Mouse (Mus musculus): ENCODE results near the gene Zfp467. TPM values are rescaled to one million over a fixed set of nuclear protein-coding genes. Genes with fewer than 3 reads are reported as not detected.

Zfp467 gene
- polyA plus RNA-seq (2015; fragmentation: Nextera tagmentation; extraction: Ambion mirVana): 27.9 and 33.4 TPM in 2 replicates

DNA sequence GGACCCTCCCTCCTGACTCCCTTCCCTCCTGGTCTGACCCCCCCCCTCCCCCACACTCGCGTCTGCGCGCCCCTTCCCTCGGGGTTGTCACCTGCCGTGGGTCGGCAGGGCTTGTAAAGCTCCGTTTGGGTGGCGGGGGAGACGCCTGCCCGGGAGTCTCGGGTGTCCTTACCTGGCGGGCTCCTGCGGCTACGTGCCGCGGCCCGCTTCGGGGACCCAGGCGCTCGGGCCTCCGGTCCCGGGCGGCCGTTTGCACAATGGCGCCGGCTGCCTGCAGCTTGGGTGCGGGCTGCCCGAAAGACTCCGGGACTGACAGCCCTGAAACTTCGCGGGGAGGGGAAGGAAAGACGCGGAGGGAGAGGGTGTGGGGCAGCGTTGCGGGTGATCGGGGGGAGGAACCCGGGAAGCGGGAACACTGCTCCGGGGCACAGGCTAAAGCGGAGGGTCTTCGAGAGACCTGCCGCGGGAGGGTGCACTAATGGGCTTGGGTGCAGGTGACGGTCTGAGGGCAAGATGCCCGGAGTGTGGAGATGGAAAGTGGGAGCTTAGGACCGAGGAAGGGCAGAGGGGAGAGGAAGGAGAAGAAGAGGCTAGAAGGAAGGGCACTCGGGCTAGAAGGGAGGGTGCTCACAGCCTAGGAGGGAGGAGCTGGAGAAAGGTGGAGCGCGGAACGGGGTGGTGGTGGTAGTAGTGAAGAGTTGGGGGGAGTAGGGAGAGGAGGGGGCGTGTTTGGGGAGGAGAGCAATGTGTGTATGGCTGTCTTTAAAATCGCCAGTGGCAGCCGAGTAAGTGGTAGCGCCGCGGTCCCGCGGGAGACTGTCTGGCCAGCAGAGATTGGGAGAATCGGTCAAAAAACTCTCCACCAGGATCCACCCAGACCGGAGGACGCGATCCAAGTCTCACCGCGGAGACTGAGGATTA is at the start of gene Zfp467:
TSS of gene Zfp467 (minus strand) at position 645 of the 921 bp plus-strand sequence.
- ATAC-seq (replicated peaks; ENCODE audit: low FRiP score, low read depth) (peak; percentile 43), DNase-seq (ENCODE audit: low spot score) (peak; percentile 79)
- Histone ChIP-seq H3K9me3 (replicated peaks; ENCODE audit: low read length) (no peaks in the 10 kb centered on the region), H3K36me3 (ENCODE audit: insufficient read depth, low read length) (peaks cover 11% of the 10 kb centered on the region; the same call in 1 of the 2 replicates), H3K9ac (ENCODE audit: low read depth, low read length) (peak within 1 kb of the TSS; percentile 93), H3K27me3 (ENCODE audit: insufficient read depth, low read length) (no peaks in the 10 kb centered on the region), H3K27ac (peak within 1 kb of the TSS; percentile 97), H3K4me1 (replicated peaks; ENCODE audit: insufficient read depth, low read length) (peaks cover 27% of the 10 kb centered on the region), H3K4me3 (replicated peaks; ENCODE audit: low read depth, low read length) (peak within 1 kb of the TSS; percentile 95), H3K4me2 (ENCODE audit: low read length) (peak within 1 kb of the TSS; percentile 74)
- under 1% methylated on average over 65 of the region's 65 CpGs for WGBS
- TF ChIP-seq CTCF (IDR thresholded peaks at IDR 0.05; ENCODE audit: low read depth): no peak

DNA sequence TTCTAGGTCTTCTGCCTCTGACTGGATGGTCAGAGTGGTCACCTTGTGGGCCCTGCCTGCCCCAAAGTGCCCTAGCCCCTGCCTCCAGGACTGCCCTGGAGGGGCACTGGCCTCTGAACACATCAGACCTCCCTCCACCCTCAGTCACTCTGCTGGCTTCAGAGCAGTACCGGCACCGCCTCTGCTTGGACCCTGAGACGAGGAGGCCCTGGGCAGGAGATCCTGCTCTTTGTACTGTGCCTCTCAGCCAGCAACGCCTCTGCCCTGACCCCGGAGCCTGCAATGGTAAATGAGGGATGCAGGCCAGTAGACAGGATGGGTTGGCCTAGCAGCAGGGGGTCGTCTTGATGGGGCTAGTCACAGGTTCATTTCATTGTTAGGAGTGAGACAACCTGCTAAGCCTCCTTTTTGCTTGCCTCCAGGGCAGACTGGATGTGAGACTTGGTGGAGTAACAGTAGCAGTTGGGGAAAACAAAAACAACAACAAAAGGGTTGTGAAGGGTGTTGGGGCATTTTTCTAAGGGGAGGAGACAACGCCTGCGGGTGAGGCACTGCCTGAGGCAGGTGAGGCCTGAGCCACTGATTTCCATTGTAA is 47.6 kb upstream of the Zfp467 start:
- WGBS: 36% methylated on average over 8 of the region's 8 CpGs
- H3K4me3 ChIP-seq (replicated peaks; ENCODE audit: low read depth, low read length): no peak overlapping the region
- H3K27me3 ChIP-seq (ENCODE audit: insufficient read depth, low read length): no peaks in the 10 kb centered on the region
- no peak overlapping the region for H3K9ac ChIP-seq (ENCODE audit: low read depth, low read length)
- H3K4me1 ChIP-seq (replicated peaks; ENCODE audit: insufficient read depth, low read length): peaks cover 7% of the 10 kb centered on the region; the same call in 1 of the 2 replicates
- no peak overlapping the region for H3K27ac ChIP-seq
- no peak overlapping the region for H3K4me2 ChIP-seq (ENCODE audit: low read length)
- no peaks in the 10 kb centered on the region for H3K9me3 ChIP-seq (replicated peaks; ENCODE audit: low read length)
- DNase-seq (ENCODE audit: low spot score) (no peak), ATAC-seq (replicated peaks; ENCODE audit: low FRiP score, low read depth) (peak; percentile 57)
- no peaks in the 10 kb centered on the region for H3K36me3 ChIP-seq (ENCODE audit: insufficient read depth, low read length)
- no peak for TF ChIP-seq CTCF (IDR thresholded peaks at IDR 0.05; ENCODE audit: low read depth)

DNA sequence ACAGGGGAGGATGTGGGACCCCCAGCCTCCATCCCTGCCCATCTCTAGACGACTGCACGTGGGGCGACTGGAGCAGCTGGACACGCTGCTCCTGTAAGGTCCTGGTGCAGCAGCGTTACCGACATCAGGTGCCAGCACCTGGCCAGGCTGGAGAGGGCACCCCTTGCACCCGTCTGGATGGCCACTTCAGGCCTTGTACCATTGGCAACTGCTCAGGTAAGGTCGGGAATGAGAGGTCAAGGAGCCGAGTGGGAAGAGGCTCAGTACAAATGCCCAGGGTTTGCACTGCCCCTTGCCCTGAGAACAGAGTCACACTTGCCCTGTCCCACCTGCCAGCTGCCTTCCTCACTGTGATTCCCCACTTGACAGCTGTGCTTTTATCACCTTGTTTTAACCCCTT is 45.7 kb upstream of the Zfp467 start:
- Histone ChIP-seq H3K4me2 (ENCODE audit: low read length) (no peak overlapping the region), H3K9me3 (replicated peaks; ENCODE audit: low read length) (no peaks in the 10 kb centered on the region), H3K36me3 (ENCODE audit: insufficient read depth, low read length) (no peaks in the 10 kb centered on the region), H3K27me3 (ENCODE audit: insufficient read depth, low read length) (no peaks in the 10 kb centered on the region), H3K4me1 (replicated peaks; ENCODE audit: insufficient read depth, low read length) (peaks cover 12% of the 10 kb centered on the region; the same call in 1 of the 2 replicates), H3K9ac (ENCODE audit: low read depth, low read length) (no peak overlapping the region), H3K4me3 (replicated peaks; ENCODE audit: low read depth, low read length) (no peak overlapping the region), H3K27ac (no peak overlapping the region)
- no peak for TF ChIP-seq CTCF (IDR thresholded peaks at IDR 0.05; ENCODE audit: low read depth)
- no peak for DNase-seq (ENCODE audit: low spot score)
- ATAC-seq (replicated peaks; ENCODE audit: low FRiP score, low read depth): no peak
- 74% methylated on average over 9 of the region's 9 CpGs for WGBS

DNA sequence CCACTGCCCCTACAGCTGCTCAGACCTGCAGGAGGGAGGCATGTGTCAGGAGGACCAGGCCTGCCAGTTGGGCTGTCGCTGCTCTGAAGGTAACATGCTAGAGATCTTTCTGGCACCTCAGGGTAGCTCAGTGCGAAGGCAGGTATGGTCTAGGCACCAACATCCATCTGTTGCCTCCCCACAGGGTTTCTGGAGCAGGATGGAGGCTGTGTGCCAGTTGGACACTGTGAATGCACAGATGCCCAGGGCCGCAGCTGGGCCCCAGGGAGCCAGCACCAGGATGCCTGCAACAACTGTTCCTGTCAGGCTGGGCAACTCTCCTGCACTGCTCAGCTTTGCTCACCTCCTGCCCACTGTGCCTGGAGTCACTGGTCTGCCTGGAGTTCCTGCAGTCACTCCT is 44.1 kb upstream of the Zfp467 start:
- ATAC-seq (replicated peaks; ENCODE audit: low FRiP score, low read depth) (no peak), DNase-seq (ENCODE audit: low spot score) (no peak)
- H3K4me1 ChIP-seq (replicated peaks; ENCODE audit: insufficient read depth, low read length): peaks cover 12% of the 10 kb centered on the region; the same call in 1 of the 2 replicates
- no peak overlapping the region for H3K9ac ChIP-seq (ENCODE audit: low read depth, low read length)
- H3K27me3 ChIP-seq (ENCODE audit: insufficient read depth, low read length): no peaks in the 10 kb centered on the region
- no peak overlapping the region for H3K4me2 ChIP-seq (ENCODE audit: low read length)
- no peak overlapping the region for H3K27ac ChIP-seq
- H3K4me3 ChIP-seq (replicated peaks; ENCODE audit: low read depth, low read length): no peak overlapping the region
- no peaks in the 10 kb centered on the region for H3K36me3 ChIP-seq (ENCODE audit: insufficient read depth, low read length)
- no peak for TF ChIP-seq CTCF (IDR thresholded peaks at IDR 0.05; ENCODE audit: low read depth)
- no peaks in the 10 kb centered on the region for H3K9me3 ChIP-seq (replicated peaks; ENCODE audit: low read length)
- 100% methylated on average over 3 of the region's 3 CpGs for WGBS

DNA sequence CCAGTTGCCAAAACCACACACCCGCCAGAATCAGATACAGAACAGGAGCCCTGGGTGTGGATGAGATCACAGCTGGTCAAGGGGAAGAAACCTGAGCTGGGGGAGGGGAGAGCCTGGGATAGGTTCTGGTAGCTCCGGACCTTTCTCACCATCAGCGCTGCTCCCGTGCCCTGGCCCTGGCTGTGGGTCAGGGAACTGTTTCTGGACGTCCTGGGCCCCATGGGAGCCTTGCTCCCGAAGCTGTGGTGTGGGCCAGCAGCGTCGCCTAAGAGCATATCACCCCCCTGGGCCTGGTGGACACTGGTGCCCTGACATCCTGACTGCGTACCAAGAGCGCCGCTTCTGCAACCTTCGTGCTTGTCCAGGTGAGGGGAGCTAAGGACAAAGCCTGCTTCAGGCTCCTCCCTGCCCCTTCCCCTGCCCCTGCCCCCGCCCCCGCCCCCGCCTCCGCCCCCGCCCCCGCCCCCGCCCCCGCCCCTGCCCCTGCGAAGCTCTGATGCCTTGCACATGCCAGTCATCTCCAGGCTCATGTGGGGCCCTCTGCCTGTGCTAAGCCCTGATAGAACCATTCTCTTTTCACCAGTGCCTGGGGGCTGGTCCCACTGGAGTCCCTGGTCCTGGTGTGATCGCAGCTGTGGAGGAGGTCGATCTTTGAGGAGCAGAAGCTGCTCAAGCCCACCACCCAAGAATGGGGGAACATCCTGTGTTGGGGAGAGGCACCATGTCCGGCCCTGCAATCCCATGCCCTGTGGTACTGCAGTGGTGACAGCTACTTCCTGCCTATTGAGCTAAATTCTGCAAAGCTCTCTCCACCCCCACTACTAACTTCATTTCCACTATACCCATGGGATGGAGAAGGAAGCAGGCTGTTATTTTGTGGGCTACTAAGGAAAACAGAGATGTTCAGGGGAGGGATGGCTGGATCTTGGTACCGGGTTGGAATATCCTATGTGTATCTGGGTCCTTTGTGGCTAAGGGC is 42.4 kb upstream of the Zfp467 start:
- DNase-seq (ENCODE audit: low spot score) (peak; percentile 62), ATAC-seq (replicated peaks; ENCODE audit: low FRiP score, low read depth) (peak; percentile 57; the same call in 1 of the 2 replicates)
- H3K27ac ChIP-seq: peak overlapping the region; percentile 28; the same call in 1 of the 2 replicates
- no peak overlapping the region for H3K4me3 ChIP-seq (replicated peaks; ENCODE audit: low read depth, low read length)
- H3K4me2 ChIP-seq (ENCODE audit: low read length): peak overlapping the region; percentile 48
- H3K4me1 ChIP-seq (replicated peaks; ENCODE audit: insufficient read depth, low read length): peaks cover 12% of the 10 kb centered on the region; the same call in 1 of the 2 replicates
- no peaks in the 10 kb centered on the region for H3K36me3 ChIP-seq (ENCODE audit: insufficient read depth, low read length)
- peak overlapping the region; percentile 23; the same call in 1 of the 2 replicates for H3K9ac ChIP-seq (ENCODE audit: low read depth, low read length)
- 9% methylated on average over 21 of the region's 25 CpGs for WGBS
- H3K27me3 ChIP-seq (ENCODE audit: insufficient read depth, low read length): no peaks in the 10 kb centered on the region
- 0 out of 2 replicates have a peak, but pooled peaks have one; percentile 10 for TF ChIP-seq CTCF (IDR thresholded peaks at IDR 0.05; ENCODE audit: low read depth)
- no peaks in the 10 kb centered on the region for H3K9me3 ChIP-seq (replicated peaks; ENCODE audit: low read length)
